Mouse (Mus musculus) layer of hippocampus, adult 8-10 months (tissue): ENCODE measurements around the gene Rundc1. TPM values are rescaled to one million over a fixed set of nuclear protein-coding genes. Genes with fewer than 3 reads are reported as not detected.
A peak's percentile ranks its signal among the peaks of the same experiment; 100 is the strongest.
"Not testable (repeated sequence)": the region's sequence is repeated elsewhere in the genome, so short reads cannot be mapped to it uniquely, and the experiment has no call there.

Experiments used
- DNase-seq, 2 experiments: peaks; one replicate each; pipeline ENCODE4 v3.0.0; 2022; ENCODE audit warnings: low spot score in 2 of 2
- total RNA-seq, 4 experiments: library from RNA; stranded (reverse); gene quantifications; 2 replicates each; pipeline ENCODE4 v1.2.4; 2022

Rundc1 gene
- total RNA-seq, 4 experiments from 2014 or later: 27.8 to 35.4 (median 31.9) TPM

DNA sequence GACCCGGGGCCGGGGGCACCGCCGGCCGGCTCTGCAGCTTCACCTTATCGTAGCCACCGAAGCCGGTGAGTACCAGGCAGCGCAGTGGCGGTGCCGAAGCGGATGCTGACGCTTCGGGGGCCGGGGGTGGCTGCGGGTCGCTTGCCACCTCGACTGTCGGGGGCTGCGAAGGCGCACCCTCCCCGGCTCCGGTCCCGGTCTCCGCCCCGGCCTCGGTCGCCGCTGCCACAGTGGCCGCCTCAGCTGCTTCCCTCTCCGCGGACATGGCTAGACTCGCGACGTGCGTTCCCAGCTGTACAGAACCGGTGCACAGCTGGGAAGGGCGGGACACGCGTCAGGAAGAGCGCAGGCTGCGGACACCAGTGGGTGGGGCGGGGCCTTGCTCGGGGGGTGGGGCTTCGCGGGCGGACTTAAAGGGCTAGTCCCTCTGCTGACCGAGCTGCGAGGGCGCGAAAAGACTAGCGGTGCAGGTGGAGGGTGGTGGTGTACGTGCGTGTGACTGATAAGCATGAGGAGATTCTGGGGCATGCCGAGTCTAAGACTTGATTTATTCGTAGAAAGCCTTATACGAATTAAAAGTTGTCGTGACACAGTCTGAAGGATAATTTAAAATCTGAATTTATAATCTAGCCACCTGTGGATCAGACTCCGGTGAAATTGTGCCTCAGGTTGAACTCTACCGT is 41.1 kb downstream of the Rundc1 start, which contains the start of gene Vat1:
TSS of gene Vat1 (minus strand) at position 362 of the 683 bp plus-strand sequence.
- no peak for DNase-seq

- not testable (repeated sequence) for DNase-seq
These were observed 41.7 kb downstream of the Rundc1 start for GRCm38 (mm10) chr11:101466552-101466950.

DNA sequence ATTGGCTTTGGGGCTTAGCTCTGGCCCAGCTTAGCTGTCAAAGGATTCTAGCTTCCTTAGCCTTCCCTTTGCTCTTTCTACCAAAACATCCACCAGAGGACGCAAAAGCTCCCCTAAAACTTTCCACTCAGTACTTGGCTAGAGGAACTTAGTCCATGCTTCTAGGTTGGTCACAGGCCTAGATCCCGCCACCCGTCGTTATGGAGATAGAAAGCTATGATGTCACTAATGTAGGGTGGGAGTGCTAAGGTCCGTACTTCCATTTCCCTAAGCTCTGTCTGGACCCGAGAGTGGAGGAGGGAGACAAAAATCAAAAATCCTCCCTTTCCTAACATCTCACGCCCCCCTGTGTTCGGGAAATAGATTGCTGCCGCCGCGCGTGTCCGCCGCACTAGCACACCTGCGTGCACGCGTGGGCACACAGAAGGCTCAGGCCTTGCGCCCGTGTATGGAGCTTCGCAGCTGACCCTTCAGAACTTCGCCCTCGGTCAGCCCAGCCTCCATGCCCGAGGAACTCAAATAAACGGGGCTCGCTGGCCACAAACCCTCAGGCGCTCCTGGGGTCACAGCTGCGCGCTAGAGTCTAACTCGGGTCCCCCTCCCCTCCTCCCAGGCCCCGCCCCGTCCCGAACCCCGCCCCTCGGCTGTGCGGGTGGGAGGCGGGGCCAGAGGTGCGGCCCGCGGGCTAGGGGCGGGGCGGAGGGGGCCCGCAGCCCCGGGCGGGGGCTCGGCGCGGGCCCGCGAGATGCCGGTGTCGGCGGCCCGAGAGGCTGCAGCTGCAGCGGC is 42.8 kb downstream of the Rundc1 start:
- peak; percentile 61 to 65 for DNase-seq

DNA sequence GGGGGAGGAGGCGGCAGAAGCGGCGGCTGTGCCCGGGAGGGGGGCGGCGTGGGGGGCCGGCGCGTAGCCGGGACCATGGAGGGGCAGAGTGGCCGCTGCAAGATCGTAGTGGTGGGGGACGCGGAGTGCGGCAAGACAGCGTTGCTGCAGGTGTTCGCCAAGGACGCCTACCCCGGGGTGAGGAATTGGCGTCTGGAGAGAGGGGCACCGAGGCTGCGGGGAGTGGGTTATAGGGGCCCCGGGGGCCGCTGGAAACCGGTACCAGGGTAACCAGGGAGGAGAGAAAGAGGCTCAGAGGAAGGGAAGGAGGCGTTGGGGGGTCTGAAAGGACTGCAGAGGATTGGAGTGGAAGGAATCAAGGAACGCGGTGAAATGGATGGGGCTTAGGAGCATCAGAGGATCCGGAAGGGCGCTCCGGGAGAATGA is 43.4 kb downstream of the Rundc1 start:
- no peak for DNase-seq

GRCm38 (mm10) chr11:101468731-101469130 is 43.8 kb downstream of the Rundc1 start:
- no peak for DNase-seq

DNA sequence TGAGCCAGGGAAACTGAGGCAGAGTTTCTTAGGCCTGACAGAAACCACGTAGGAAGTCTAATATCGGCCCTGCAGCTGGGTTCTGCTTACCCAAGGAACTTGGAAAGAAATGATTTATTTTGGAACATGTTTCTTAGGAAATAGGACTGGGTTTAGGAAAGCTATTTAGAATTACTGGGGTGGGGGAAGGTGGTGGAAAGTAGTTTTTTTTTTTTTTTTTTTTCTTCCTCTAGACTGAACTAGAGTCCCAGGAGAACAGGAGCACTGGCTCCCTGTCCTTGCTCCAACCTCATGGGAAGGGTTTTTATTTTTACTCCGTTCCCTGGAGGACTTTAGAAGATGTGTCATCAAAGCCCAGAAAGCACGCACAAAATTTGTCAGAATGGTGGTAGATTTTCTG is 44.3 kb downstream of the Rundc1 start:
- DNase-seq: no peak

DNA sequence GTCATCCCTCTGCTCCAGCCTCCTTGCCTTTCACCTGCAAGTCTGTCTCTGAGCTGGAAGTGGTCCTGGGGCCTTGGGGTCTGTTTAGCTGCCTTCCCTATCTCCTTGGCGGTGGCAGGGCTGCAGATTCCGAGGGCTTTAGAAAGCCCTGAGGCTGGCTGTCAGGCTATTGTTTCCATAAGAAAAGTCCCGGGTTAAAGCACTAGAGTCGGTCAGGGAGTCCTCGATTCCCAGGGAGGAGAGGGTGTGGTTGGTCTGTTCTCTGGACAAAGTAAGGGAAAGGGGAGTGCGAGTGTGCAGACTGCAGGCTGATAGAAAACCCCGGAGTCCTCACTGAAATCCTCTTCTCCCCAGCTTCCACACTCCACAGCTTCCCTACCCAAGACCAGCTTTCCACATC is 45.3 kb downstream of the Rundc1 start:
- no peak for DNase-seq

DNA sequence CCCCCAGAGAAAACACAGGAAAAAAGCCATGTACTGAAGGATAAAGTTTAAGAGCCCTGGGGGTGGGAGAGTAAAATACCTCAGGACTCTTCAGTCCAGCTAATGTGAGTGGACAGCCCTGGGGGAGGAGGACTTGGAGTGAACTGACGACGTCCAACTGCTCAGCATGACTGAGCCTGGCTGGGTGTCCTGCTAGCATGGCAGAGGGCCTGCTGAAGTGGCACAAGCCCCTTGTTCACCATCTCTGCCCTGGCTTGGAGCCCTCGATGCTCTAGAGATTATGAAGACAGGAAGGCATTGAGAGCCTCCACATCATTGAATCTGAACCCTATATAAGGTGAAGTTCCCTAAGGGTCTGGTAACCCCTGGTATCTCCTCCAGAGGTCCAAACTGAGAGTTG is 47.0 kb downstream of the Rundc1 start:
- DNase-seq: no peak

DNA sequence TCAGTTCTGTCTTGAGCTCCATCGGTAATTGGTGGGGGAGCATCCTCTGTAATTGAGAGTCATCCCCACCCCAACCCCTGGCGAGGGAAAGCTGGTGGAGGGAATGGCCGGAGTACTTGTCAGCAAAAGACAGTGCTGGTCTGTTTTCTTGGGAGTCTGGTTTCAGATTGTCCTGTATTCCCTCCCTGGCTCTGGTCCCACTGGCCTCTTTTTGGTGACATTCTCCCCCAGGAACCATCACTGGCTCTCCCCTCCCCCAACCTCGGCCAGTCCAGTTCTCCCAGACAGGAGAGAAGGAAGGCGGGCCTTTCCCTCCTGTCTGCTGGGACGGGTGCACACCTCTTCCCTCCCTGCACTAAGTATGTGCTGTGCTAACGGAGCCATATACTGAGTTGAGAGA is 47.5 kb downstream of the Rundc1 start:
- no peak for DNase-seq

DNA sequence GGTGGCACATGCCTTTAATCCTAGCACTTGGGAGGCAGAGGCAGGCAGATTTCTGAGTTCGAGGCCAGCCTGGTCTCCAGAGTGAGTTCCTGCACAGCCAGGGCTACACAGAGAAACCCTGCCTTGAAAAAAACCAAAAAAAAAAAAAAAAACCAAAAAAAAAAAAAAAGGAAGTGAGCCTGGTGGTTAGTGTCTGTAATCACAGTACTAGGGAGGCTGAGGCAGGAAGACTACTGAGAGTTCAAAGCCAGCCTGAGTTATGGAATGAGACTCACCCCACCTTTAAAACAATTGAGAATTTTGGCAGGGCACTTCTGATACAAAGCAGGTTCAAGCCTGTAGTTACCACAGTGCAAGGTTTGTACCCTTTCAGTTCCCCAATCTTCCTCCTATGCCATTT is 48.8 kb downstream of the Rundc1 start:
- not testable (repeated sequence) for DNase-seq

DNA sequence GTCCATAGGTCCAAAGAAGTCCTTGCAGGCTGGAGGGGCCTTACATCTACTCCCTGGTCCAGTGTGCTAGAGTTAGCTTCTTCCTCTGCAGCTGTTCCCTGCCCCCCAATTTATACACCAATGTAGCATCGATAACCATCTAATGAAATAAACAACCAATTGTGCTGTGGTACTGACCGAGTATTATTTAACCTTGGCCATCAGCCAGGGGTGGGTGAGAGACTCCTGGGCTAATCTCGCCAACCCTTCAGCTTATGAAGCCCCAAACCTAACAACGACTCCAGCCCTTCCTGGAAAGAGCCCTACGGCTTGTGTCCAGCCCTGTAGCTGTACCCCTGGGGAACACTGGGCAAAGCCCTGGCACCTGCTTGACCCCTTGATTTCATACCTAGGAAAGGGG is 49.4 kb downstream of the Rundc1 start:
- no peak for DNase-seq

GRCm38 (mm10) chr11:101476361-101476760 is 51.5 kb downstream of the Rundc1 start:
- DNase-seq: not testable (repeated sequence)

GRCm38 (mm10) chr11:101477194-101477551 is 52.3 kb downstream of the Rundc1 start:
- DNase-seq: no peak

GRCm38 (mm10) chr11:101477552-101478211 is 52.8 kb downstream of the Rundc1 start:
- no peak for DNase-seq

- DNase-seq: peak in 1 of 2 experiments; percentile 26
These were observed 54.3 kb downstream of the Rundc1 start for GRCm38 (mm10) chr11:101479171-101479635.

GRCm38 (mm10) chr11:101480912-101481311 is 56.0 kb downstream of the Rundc1 start:
- no peak for DNase-seq

GRCm38 (mm10) chr11:101483804-101484203 is 58.9 kb downstream of the Rundc1 start:
- DNase-seq: no peak

- DNase-seq: no peak
These were observed 59.4 kb downstream of the Rundc1 start for GRCm38 (mm10) chr11:101484245-101484644.

DNA sequence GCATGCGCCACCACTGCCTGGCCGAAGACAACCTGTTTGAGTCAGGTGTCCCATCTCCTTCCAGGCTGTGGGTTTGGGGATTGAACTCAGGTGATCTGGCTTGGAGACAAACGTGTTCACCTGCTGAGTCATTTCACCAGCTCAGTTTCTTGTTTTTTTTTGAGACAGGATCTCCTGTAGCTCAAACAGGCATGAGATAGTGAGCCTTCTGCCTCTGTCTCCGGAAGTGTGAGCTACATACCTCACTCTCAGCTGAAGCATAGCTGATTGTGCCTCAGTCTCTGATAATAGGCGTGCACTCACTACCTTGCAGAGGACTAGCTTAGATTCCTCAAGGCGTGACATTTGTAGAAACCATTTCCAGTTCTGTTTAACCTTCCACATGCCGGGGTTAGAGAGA is 59.9 kb downstream of the Rundc1 start:
- DNase-seq: no peak
